Mouse (Mus musculus): Measurements from ENCODE around the gene Krt26. TPM values are rescaled to one million over a fixed set of nuclear protein-coding genes. Genes with fewer than 3 reads are reported as not detected.

The Krt26 gene
- polyA plus RNA-seq, 1 experiment from 2014 or later, result not detected

Other genes starting within 250 kb of the Krt26 start
- gene Tns4, start 248.7 kb downstream of the Krt26 start, polyA plus RNA-seq (2015; fragmentation: Nextera tagmentation; extraction: Ambion mirVana), result 0.19 and 0.39 TPM in 2 replicates
- gene Ccr7, start 182.9 kb downstream of the Krt26 start, polyA plus RNA-seq (2015; fragmentation: Nextera tagmentation; extraction: Ambion mirVana), result 0.18 and 0.20 TPM in 2 replicates
- gene Smarce1, start 106.9 kb downstream of the Krt26 start, polyA plus RNA-seq (2015; fragmentation: Nextera tagmentation; extraction: Ambion mirVana), result 199 and 235 TPM in 2 replicates
- 0.29 and 0.94 TPM in 2 replicates for gene Krt222, start 93.9 kb downstream of the Krt26 start, polyA plus RNA-seq (2015; fragmentation: Nextera tagmentation; extraction: Ambion mirVana)
- gene Krt24, start 52.7 kb downstream of the Krt26 start, polyA plus RNA-seq (2015; fragmentation: Nextera tagmentation; extraction: Ambion mirVana), result not detected in 2 replicates
- gene Krt25, start 15.0 kb downstream of the Krt26 start, polyA plus RNA-seq (2015; fragmentation: Nextera tagmentation; extraction: Ambion mirVana), result not detected in 2 replicates
- gene Krt27, start 13.1 kb upstream of the Krt26 start, polyA plus RNA-seq (2015; fragmentation: Nextera tagmentation; extraction: Ambion mirVana), result not detected in 2 replicates
- 0.13 and 0.21 TPM in 2 replicates for gene Krt28, start 36.9 kb upstream of the Krt26 start, polyA plus RNA-seq (2015; fragmentation: Nextera tagmentation; extraction: Ambion mirVana)
- gene Krt10, start 51.4 kb upstream of the Krt26 start, polyA plus RNA-seq (2015; fragmentation: Nextera tagmentation; extraction: Ambion mirVana), result 21.6 and 23.2 TPM in 2 replicates
- gene Krt12, start 84.3 kb upstream of the Krt26 start, polyA plus RNA-seq (2015; fragmentation: Nextera tagmentation; extraction: Ambion mirVana), result not detected in 2 replicates
- 0.30 and 0.96 TPM in 2 replicates for gene Krt20, start 100.2 kb upstream of the Krt26 start, polyA plus RNA-seq (2015; fragmentation: Nextera tagmentation; extraction: Ambion mirVana)
- 4.9 and 5.4 TPM in 2 replicates for gene Krt23, start 155.2 kb upstream of the Krt26 start, polyA plus RNA-seq (2015; fragmentation: Nextera tagmentation; extraction: Ambion mirVana)
- not detected in 2 replicates for gene Krt39, start 183.4 kb upstream of the Krt26 start, polyA plus RNA-seq (2015; fragmentation: Nextera tagmentation; extraction: Ambion mirVana)
- not detected in 2 replicates for gene Krt40, start 205.2 kb upstream of the Krt26 start, polyA plus RNA-seq (2015; fragmentation: Nextera tagmentation; extraction: Ambion mirVana)
- gene Krtap3-3, start 212.9 kb upstream of the Krt26 start, polyA plus RNA-seq (2015; fragmentation: Nextera tagmentation; extraction: Ambion mirVana), result not detected in 2 replicates
- gene Krtap3-2, start 218.9 kb upstream of the Krt26 start, polyA plus RNA-seq (2015; fragmentation: Nextera tagmentation; extraction: Ambion mirVana), result not detected in 2 replicates
- gene Gm11939, start 221.5 kb upstream of the Krt26 start, polyA plus RNA-seq (2015; fragmentation: Nextera tagmentation; extraction: Ambion mirVana), result not detected in 2 replicates
- gene Krtap3-1, start 228.7 kb upstream of the Krt26 start, polyA plus RNA-seq (2015; fragmentation: Nextera tagmentation; extraction: Ambion mirVana), result not detected in 2 replicates
- not detected in 2 replicates for gene Krtap1-5, start 243.1 kb upstream of the Krt26 start, polyA plus RNA-seq (2015; fragmentation: Nextera tagmentation; extraction: Ambion mirVana)
- not detected in 2 replicates for gene Krtap1-4, start 245.7 kb upstream of the Krt26 start, polyA plus RNA-seq (2015; fragmentation: Nextera tagmentation; extraction: Ambion mirVana)